Mouse (Mus musculus): ENCODE results near the gene Rela. TPM values are rescaled to one million over a fixed set of nuclear protein-coding genes. Genes with fewer than 3 reads are reported as not detected.

Gene Rela
- total and polyA plus RNA-seq, 2 experiments from 2014 or later, result 31.8 to 34.8 TPM

DNA sequence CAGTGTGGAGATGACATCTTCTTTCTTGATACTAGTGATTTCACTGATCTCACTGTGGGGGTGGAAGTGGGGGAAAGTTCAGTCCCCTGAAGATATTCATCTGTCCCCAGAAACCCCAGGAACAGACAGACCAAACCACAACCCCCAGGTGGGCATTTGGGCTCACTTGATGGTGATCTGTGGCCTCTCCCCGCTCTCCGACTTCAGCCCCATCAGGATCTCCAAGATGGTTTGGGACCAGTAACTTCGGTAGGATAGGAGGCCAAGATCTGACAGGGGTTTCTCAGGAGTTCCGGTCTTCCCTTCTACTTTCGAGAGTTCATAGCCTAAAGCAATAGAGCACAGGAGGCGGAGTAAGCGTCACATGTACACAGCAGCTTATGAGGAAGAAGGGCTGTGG lies 33.6 kb upstream of the Rela start:
- ATAC-seq (ENCODE audit: low FRiP score) (no peak), DNase-seq (ENCODE audit: low spot score) (no peak)
- Histone ChIP-seq H3K27me3 (ENCODE audit: insufficient read depth, low read length) (no peaks in the 10 kb centered on the region), H3K4me1 (ENCODE audit: insufficient read depth, low read length) (peaks cover 4% of the 10 kb centered on the region; the same call in 1 of the 2 replicates), H3K4me3 (ENCODE audit: low read depth, low read length) (no peak overlapping the region), H3K9ac (replicated peaks; ENCODE audit: low read length, poor library complexity, severe bottlenecking) (no peak overlapping the region), H3K4me2 (ENCODE audit: low read depth, low read length, poor library complexity, severe bottlenecking) (no peak overlapping the region), H3K36me3 (ENCODE audit: insufficient read depth, low read length) (peaks cover 52% of the 10 kb centered on the region), H3K27ac (ENCODE audit: low read depth, low read length) (no peak overlapping the region), H3K9me3 (ENCODE audit: low read length) (no peaks in the 10 kb centered on the region)
- no peak for TF ChIP-seq CTCF (IDR thresholded peaks at IDR 0.05)
- WGBS, result 91% methylated on average over 7 of the region's 7 CpGs

DNA sequence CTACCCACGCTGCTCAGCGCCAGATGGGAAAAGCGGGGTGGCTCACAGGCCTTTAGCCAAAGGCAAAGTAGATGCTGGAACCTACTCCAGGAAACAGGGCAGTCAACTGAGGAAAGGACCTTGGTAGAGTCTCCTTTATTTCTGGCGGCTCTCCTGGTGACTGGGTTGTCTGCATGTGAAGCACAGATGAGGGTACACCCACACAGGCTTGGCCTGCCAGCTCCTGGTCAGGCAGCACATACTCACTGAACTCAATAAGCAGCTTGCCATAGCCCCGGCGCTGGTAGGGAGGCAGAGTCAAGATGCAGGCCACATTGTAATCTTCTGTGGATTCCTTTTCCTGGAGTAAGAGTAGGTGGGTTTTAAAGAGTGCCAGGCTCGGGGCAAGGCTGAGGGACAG lies 32.2 kb upstream of the Rela start:
- no peaks in the 10 kb centered on the region for H3K27me3 ChIP-seq (ENCODE audit: insufficient read depth, low read length)
- no peak overlapping the region for H3K9ac ChIP-seq (replicated peaks; ENCODE audit: low read length, poor library complexity, severe bottlenecking)
- H3K27ac ChIP-seq (ENCODE audit: low read depth, low read length), result no peak overlapping the region
- H3K4me2 ChIP-seq (ENCODE audit: low read depth, low read length, poor library complexity, severe bottlenecking), result no peak overlapping the region
- peaks cover 11% of the 10 kb centered on the region; the same call in 1 of the 2 replicates for H3K4me1 ChIP-seq (ENCODE audit: insufficient read depth, low read length)
- no peak overlapping the region for H3K4me3 ChIP-seq (ENCODE audit: low read depth, low read length)
- no peaks in the 10 kb centered on the region for H3K9me3 ChIP-seq (ENCODE audit: low read length)
- peaks cover 52% of the 10 kb centered on the region for H3K36me3 ChIP-seq (ENCODE audit: insufficient read depth, low read length)
- TF ChIP-seq CTCF (IDR thresholded peaks at IDR 0.05), result no peak
- DNase-seq (ENCODE audit: low spot score) (no peak), ATAC-seq (ENCODE audit: low FRiP score) (no peak)
- WGBS, result 92% methylated on average over 7 of the region's 7 CpGs

DNA sequence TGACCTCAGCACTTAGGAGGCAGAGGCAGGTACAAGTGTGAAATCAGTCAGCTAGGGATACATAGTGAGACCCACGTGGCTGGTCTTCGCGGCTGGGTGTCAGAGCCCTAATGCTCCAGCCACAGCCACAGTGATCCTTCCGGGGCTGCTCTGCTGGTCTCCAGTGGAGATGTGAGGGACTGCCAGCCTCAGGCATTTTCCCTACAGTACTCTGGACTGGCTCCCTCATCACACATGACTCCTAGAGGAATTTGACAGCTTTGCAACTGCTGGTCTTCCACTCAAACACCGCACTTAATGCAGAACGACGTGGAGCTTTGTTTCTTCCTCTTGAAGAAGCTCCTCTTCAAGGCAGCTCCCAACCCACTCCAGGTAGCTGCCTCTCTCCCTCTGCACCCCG lies 31.1 kb upstream of the Rela start:
- Histone ChIP-seq H3K27me3 (ENCODE audit: insufficient read depth, low read length) (no peaks in the 10 kb centered on the region), H3K36me3 (ENCODE audit: insufficient read depth, low read length) (peaks cover 52% of the 10 kb centered on the region), H3K9ac (replicated peaks; ENCODE audit: low read length, poor library complexity, severe bottlenecking) (no peak overlapping the region), H3K4me2 (ENCODE audit: low read depth, low read length, poor library complexity, severe bottlenecking) (no peak overlapping the region), H3K9me3 (ENCODE audit: low read length) (no peaks in the 10 kb centered on the region), H3K4me1 (ENCODE audit: insufficient read depth, low read length) (peaks cover 14% of the 10 kb centered on the region; the same call in 1 of the 2 replicates), H3K4me3 (ENCODE audit: low read depth, low read length) (no peak overlapping the region), H3K27ac (ENCODE audit: low read depth, low read length) (no peak overlapping the region)
- 80% methylated on average over 8 of the region's 8 CpGs for WGBS
- ATAC-seq (ENCODE audit: low FRiP score) (no peak), DNase-seq (ENCODE audit: low spot score) (no peak)
- no peak for TF ChIP-seq CTCF (IDR thresholded peaks at IDR 0.05)

DNA sequence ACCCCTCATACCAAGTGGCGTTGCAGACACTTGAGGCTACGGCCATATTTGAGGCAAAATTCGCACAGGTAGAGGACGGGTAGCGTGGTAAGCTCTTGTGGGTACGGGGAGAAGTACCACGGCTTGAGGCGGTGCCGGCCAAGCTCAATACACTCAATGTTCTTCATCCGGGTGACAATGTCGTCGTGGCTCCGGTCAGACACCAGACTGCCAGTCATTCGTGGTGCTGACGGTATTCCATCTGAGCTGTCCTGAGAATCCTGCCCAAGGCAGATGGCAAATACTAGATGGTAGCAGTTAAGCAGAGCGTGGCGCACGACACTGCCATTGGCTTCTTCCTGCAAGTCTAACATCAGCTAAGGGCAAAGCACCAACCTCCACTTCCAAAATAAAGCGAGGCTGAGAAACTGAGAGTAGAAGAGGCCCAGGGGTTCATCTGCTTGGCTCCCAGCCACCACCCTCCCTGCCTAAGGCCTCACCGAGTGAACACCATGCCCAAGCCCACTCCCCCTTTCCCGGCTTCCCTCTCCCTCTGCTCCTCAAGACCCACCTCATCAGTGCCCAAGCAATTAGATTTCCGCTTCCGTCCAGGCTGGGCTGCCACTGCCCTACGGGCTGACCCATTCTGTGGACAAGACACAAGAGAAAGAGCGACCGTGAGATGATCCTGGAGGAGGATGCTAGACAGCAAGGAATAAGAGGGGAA lies 29.4 kb upstream of the Rela start:
- peaks cover 52% of the 10 kb centered on the region for H3K36me3 ChIP-seq (ENCODE audit: insufficient read depth, low read length)
- H3K9ac ChIP-seq (replicated peaks; ENCODE audit: low read length, poor library complexity, severe bottlenecking), result no peak overlapping the region
- no peak for TF ChIP-seq CTCF (IDR thresholded peaks at IDR 0.05)
- H3K9me3 ChIP-seq (ENCODE audit: low read length), result no peaks in the 10 kb centered on the region
- ATAC-seq (ENCODE audit: low FRiP score), result no peak
- H3K4me3 ChIP-seq (ENCODE audit: low read depth, low read length), result no peak overlapping the region
- no peak overlapping the region for H3K27ac ChIP-seq (ENCODE audit: low read depth, low read length)
- 96% methylated on average over 26 of the region's 26 CpGs for WGBS
- no peaks in the 10 kb centered on the region for H3K27me3 ChIP-seq (ENCODE audit: insufficient read depth, low read length)
- DNase-seq (ENCODE audit: low spot score), result no peak
- peaks cover 14% of the 10 kb centered on the region; the same call in 1 of the 2 replicates for H3K4me1 ChIP-seq (ENCODE audit: insufficient read depth, low read length)
- no peak overlapping the region for H3K4me2 ChIP-seq (ENCODE audit: low read depth, low read length, poor library complexity, severe bottlenecking)

DNA sequence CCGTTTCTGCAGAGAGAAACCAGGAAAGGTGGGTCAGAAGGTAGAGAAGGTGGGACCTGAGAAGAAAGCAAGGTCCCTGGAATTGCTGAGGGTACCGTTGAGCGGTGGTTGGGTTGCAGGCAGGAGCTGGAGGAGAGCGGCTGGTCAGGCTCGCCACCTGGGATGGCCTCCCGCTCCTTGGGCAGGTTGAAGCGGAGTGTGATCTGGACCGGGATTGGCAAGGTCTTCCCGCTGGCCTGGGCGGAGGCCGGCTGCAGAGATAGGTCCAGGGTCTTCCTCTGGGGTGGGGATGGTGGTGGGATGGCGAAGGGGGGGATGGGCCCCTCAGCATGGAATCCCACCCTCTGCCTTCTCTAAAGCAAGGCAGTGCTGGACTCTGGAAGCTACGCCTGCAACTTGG lies 28.6 kb upstream of the Rela start:
- 95% methylated on average over 13 of the region's 13 CpGs for WGBS
- Histone ChIP-seq H3K4me2 (ENCODE audit: low read depth, low read length, poor library complexity, severe bottlenecking) (peak overlapping the region; percentile 74), H3K27ac (ENCODE audit: low read depth, low read length) (peak overlapping the region; percentile 98; the same call in 1 of the 2 replicates), H3K9ac (replicated peaks; ENCODE audit: low read length, poor library complexity, severe bottlenecking) (peak overlapping the region; percentile 84), H3K27me3 (ENCODE audit: insufficient read depth, low read length) (no peaks in the 10 kb centered on the region), H3K4me3 (ENCODE audit: low read depth, low read length) (peak overlapping the region; percentile 61; the same call in 1 of the 2 replicates), H3K36me3 (ENCODE audit: insufficient read depth, low read length) (peaks cover 45% of the 10 kb centered on the region), H3K9me3 (ENCODE audit: low read length) (no peaks in the 10 kb centered on the region), H3K4me1 (ENCODE audit: insufficient read depth, low read length) (peaks cover 14% of the 10 kb centered on the region; the same call in 1 of the 2 replicates)
- no peak for DNase-seq (ENCODE audit: low spot score)
- TF ChIP-seq CTCF (IDR thresholded peaks at IDR 0.05), result no peak
- ATAC-seq (ENCODE audit: low FRiP score), result no peak

DNA sequence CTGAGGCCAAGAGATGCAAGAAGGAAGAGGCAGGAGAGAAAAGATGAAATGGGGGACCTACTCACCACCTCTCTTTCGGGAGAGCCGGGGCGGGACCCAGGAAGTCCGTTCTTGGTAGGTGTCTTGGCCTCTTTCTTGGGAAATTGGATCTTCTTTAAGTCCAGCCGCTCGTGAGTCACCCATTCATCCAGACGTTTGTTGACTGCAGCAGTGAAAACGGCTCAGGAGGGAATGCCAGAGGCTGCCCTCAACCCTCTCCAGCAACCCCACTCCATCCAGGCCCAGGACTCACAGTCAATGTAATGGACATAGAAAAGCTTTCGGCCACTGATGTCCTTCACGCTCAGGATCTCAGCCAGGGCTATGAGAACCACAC lies 28.1 kb upstream of the Rela start:
- Histone ChIP-seq H3K9me3 (ENCODE audit: low read length) (no peaks in the 10 kb centered on the region), H3K4me2 (ENCODE audit: low read depth, low read length, poor library complexity, severe bottlenecking) (peak overlapping the region; percentile 74), H3K27ac (ENCODE audit: low read depth, low read length) (peak overlapping the region; percentile 98), H3K4me1 (ENCODE audit: insufficient read depth, low read length) (peaks cover 14% of the 10 kb centered on the region; the same call in 1 of the 2 replicates), H3K4me3 (ENCODE audit: low read depth, low read length) (peak overlapping the region; percentile 61), H3K36me3 (ENCODE audit: insufficient read depth, low read length) (peaks cover 41% of the 10 kb centered on the region), H3K27me3 (ENCODE audit: insufficient read depth, low read length) (no peaks in the 10 kb centered on the region), H3K9ac (replicated peaks; ENCODE audit: low read length, poor library complexity, severe bottlenecking) (peak overlapping the region; percentile 84)
- no peak for DNase-seq (ENCODE audit: low spot score)
- WGBS, result 62% methylated on average over 10 of the region's 10 CpGs
- no peak for TF ChIP-seq CTCF (IDR thresholded peaks at IDR 0.05)
- no peak for ATAC-seq (ENCODE audit: low FRiP score)

Data from midbrain, postnatal 0 days (tissue).